Mouse (Mus musculus) c-Kit-positive CD71-positive TER-119-positive erythroid progenitor cells, embryonic 14.5 days (primary cell): ENCODE measurements around the gene Erp29.
"Not testable (repeated sequence)": the region's sequence is repeated elsewhere in the genome, so short reads cannot be mapped to it uniquely, and the experiment has no call there.

Source experiments
- DNase-seq: peaks from one replicate; pipeline ENCODE4 v3.0.0-alpha.2; 2013; ENCODE audit warnings: low spot score

Erp29 gene

GRCm38 (mm10) chr5:121452026-121452869 lies at the start of gene Erp29:
Gene Erp29 (minus strand): TSS chr5:121452506.
- peak; percentile 93 for DNase-seq

- not testable (repeated sequence) for DNase-seq
These were observed 49.2 kb upstream of the Erp29 start for GRCm38 (mm10) chr5:121501424-121501996.

GRCm38 (mm10) chr5:121500719-121501118 lies 48.4 kb upstream of the Erp29 start:
- no peak for DNase-seq

GRCm38 (mm10) chr5:121493305-121493704 lies 41.0 kb upstream of the Erp29 start:
- DNase-seq: no peak

GRCm38 (mm10) chr5:121484801-121485200 lies 32.5 kb upstream of the Erp29 start:
- no peak for DNase-seq

- DNase-seq: peak; percentile 81
These were observed 25.4 kb upstream of the Erp29 start for GRCm38 (mm10) chr5:121477680-121478079.

GRCm38 (mm10) chr5:121476040-121476439 lies 23.7 kb upstream of the Erp29 start:
- DNase-seq: peak; percentile 66

- DNase-seq: no peak
These were observed 22.3 kb upstream of the Erp29 start for GRCm38 (mm10) chr5:121474610-121475009.

GRCm38 (mm10) chr5:121472411-121472810 lies 20.1 kb upstream of the Erp29 start:
- no peak for DNase-seq

GRCm38 (mm10) chr5:121469566-121469965 lies 17.3 kb upstream of the Erp29 start:
- DNase-seq: no peak

- no peak for DNase-seq
These were observed 11.4 kb upstream of the Erp29 start for GRCm38 (mm10) chr5:121463601-121464250.

- DNase-seq: no peak
These were observed 10.7 kb upstream of the Erp29 start for GRCm38 (mm10) chr5:121462967-121463366.

- no peak for DNase-seq
These were observed 9.8 kb upstream of the Erp29 start for GRCm38 (mm10) chr5:121462171-121462502.

GRCm38 (mm10) chr5:121461339-121462170 lies 9.2 kb upstream of the Erp29 start:
- DNase-seq: no peak

GRCm38 (mm10) chr5:121455510-121456265 lies 3.4 kb upstream of the Erp29 start:
- no peak for DNase-seq

- no peak for DNase-seq
These were observed 2.1 kb upstream of the Erp29 start for GRCm38 (mm10) chr5:121454503-121454782.

- DNase-seq: no peak
These were observed 1.6 kb upstream of the Erp29 start for GRCm38 (mm10) chr5:121453743-121454502.

GRCm38 (mm10) chr5:121452906-121453305 lies 600 bp upstream of the Erp29 start:
- DNase-seq: no peak

- DNase-seq: peak; percentile 61
These were observed 671 bp downstream of the Erp29 start, which contains the start of gene Tmem116 for GRCm38 (mm10) chr5:121451644-121452025. Gene Tmem116 (plus strand): TSS chr5:121451893.

GRCm38 (mm10) chr5:121451203-121451602 lies 1.1 kb downstream of the Erp29 start:
- no peak for DNase-seq

- no peak for DNase-seq
These were observed 1.8 kb downstream of the Erp29 start for GRCm38 (mm10) chr5:121450476-121450875.
